Mouse (Mus musculus): ENCODE data around the gene Slc9a9.

Gene Slc9a9

GRCm38 (mm10) chr9:95266924-95267323 lies 597.2 kb downstream of the Slc9a9 start:
- DNase-seq (ENCODE audit: extremely low spot score, low read depth, low spot score) = no peak

- no peak for DNase-seq (ENCODE audit: extremely low spot score, low read depth, low spot score)
These were observed 610.1 kb downstream of the Slc9a9 start for GRCm38 (mm10) chr9:95279590-95280344.

Measured in hindlimb bud, embryonic 11.5 days (tissue).